Mouse (Mus musculus): ENCODE measurements around the gene Micu1.

DNA sequence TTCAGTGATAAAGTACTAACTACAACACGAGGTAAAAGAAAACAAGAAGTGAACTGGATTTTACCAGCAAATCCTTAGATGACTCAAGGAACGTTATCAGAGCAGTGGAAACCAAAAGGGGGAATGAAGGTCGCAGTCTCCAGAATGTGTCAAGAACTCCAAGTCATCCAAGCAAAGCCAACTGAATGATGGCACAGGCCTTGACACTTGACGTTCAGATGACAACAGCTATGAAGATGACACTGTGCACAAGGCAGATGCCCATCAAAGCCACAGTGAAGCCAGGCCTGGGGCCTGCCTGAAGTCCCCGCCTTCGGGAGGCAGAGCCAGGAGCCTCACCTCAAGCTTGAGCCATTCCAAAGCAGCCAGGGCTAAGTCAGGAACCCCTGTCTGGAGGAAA lies 62.5 kb downstream of the Micu1 start:
- no peak for TF ChIP-seq CTCF (IDR thresholded peaks at IDR 0.05; ENCODE audit: low read depth, low read length)
- no peak for TF ChIP-seq POLR2A (IDR thresholded peaks at IDR 0.05; ENCODE audit: insufficient read depth, low read length)
- TF ChIP-seq EP300 (IDR thresholded peaks at IDR 0.05; ENCODE audit: insufficient read depth, low read depth, low read length) = no peak

All from ES-Bruce4 (cell line).